Mouse (Mus musculus) T-helper 2 cell (primary cell): ENCODE results near the gene Crybg1.

Experiments
- in situ Hi-C: fragments of 300-600 bp; cut with MboI, MseI; formaldehyde crosslinking; loops from one replicate; pipeline ENCODE4 v1.15.1; 2025; ENCODE audit warnings: high pct_unique_total_duplicates

Gene Crybg1

DNA sequence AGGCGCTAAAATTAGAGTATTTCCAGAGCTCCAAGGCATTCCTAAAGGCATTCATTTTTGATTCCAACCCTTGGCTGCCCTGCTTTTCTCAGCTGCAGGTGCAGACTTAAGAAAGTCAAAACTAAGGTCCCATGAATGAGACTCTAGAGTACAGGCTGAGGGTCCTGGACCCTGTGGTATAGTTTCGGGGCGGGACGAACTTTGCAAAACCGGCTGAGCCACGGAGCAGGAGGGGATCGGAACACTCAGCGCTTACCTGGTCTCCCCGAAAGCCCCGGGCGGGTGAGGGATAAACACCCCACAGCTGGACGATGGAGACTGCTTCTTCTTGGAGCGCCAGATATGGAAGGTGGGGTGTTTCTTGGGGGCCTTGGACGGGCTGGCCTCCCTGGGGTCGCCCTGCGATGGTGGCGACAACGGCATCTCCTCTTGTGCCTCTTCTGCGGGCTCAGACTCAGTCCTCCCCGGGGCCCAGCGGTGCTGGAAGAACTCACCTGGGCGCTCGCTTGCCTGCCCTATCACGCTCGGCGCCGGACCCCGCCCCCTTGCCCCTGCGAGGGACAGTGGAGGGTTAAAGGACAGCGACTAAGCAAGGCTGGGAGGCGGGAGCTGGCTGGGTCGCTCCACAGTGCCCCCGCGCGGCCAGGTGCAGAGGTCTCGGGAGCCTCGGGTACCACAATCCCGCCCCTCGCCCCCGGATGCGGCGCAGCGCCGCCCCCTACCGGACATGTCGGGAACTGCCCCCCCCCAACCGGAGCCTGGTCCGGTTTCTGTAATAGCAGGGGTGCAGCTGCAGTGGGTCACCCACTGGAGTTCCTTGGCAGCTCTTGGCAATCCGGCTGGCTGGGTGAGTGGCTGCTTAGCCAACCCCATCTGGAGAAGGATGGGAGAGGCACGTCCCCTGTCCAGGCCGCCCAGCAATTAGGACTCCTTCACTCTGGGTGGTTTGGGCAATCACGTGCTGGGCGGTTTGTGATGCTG is at the start of gene Crybg1:
TSS of gene Crybg1 (minus strand) at position 517 of the 981 bp plus-strand sequence.
- in situ Hi-C loops, result no loop called here

DNA sequence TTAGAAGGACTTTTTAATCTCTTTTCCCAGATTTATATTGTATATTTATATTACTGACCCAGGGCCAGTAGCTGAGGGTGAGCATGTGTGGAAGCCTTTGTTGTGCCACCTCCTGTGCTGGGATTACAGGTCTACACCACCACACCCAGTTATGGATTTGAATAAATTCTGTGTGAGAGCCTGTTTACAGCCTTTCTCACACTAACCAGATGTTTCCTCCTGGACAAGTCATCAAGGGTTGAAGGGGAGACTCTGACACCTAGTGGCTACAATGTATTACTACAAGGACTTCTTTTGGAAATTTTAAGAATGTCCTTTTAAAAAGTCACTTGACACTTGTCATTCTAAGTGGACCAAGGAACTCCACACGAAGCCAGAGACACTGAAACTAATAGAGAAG is 28.7 kb upstream of the Crybg1 start:
- in situ Hi-C loops, result no loop called here

DNA sequence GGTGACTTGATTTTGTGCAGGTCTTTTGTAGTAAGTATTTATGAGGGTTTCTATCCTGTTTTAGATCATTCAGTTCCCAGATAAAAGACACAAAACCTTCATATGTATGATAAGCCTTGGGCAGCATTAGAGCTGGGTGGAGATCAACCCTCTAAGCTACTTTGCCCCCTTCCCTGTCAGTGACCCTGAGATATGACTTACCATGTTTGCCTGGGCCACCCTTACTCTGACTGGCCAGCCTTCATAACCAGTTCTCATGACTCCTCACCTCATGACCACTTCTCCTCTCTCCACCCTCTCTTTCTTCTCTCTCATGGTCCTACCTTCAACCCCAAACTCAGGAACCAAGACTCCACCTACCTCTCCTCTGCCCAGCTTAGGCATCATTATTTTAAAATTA is 27.9 kb upstream of the Crybg1 start:
- in situ Hi-C loops, result no loop called here

DNA sequence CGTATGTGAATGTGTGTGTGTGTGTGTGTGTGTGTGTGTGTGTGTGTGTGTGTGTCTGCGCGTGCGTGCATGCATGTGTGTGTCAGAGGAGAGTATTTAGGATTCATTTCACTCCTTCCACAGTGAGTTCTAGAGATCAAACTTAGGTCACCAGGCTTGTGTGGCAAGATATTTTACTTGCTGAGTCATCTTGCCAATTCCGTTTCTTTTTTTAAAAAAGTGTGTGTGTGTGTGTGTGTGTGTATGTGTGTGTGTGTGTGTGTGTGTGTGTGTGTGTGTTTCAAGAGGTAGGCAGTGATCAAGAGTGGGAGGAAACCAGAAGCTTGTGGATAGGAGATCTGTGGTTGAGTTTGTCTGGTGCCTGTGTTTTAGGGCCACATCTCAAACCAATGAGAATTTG is 27.5 kb upstream of the Crybg1 start:
- in situ Hi-C loops, result no loop called here

DNA sequence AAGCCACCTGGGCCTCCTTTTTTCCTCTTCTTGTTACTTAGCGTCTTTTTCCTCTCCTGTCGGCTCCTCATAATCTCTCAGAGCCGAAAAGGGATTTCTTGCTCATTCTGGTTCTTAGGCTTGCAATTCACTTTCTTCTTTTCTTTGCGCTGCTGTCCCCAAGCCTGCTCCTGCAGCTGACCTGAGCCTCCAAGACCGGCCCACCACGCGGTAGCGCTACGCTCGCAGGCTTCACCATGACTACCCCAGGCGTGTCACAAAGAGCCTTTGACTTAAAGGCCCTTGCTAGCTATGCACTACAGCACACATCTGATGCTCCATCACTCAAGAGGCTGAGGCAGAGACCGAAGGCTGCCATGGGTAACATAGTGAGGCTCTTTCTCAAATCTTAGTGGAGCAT is 21.5 kb upstream of the Crybg1 start:
- in situ Hi-C loops, result no loop called here

DNA sequence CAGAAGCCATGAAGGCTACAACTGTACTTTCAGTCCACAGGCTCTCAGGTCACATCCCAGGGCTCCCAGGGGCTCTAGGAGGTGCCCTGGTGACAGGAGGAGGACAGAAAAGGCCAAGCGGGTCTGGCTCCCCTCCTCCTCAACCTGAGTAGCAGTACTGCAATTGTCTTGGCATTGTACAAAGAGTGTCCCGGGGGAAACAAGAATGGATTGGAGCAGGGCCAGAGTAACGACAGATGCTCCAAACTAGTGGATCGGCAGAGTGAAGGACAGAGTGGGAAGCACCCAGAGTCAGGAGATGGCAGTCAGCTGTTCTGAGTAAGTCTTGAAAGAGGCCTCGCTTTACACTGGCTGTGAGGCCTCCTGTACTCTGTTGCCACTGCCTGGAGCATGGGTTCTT is 18.4 kb upstream of the Crybg1 start:
- in situ Hi-C loops, result no loop called here

DNA sequence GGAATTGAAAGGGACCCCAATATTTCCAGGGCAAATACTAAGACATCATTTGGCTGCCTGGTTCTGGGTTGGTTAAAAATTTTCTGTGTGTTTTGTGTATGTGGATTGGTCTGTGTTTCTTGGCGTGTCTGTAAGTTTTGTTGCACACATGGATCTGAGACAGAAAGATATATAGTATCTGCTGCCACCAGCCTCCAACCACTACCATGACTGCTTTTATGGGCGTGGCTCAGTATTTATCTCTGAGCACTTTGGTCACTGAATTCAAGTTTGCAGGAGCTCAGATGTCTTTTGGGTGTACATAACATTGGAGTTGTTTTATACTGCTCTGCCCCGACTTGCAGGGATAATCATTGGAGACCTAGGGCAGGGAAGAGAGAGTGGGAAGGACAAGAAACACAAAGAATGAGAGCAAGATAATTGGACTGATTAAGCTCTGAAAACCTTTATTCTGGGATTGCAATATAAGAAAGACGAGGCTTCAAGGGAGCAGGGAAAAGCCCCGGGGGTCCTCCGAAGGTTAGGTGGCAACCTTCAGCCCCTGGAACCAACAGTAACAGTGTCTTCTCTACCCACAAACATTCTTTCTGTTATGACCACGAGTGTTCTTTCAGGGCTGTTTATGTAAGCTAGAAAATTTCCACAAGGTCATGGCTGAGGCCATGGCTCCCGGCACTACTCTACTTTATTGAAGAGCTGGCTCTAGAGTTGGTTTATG is 15.8 kb upstream of the Crybg1 start:
- in situ Hi-C loops, result no loop called here

DNA sequence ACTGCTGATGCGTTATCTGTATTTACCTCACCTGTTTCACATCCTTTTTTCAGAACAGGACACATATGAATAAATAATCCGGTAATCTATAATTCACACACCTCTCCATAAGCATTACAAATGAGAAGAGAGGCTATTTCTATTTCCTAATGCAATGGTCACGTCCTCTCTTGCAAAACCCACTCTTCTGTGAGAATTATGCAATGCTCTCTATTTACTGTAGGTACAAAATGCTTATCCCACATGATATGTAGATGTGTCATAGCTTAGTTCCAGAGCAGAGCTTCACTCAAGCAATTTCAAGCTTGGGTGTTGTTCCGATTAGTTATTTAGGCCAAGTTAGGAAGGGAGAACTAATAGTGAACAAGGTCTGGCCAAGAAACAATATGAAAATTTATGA is 14.4 kb upstream of the Crybg1 start:
- in situ Hi-C loops, result no loop called here

DNA sequence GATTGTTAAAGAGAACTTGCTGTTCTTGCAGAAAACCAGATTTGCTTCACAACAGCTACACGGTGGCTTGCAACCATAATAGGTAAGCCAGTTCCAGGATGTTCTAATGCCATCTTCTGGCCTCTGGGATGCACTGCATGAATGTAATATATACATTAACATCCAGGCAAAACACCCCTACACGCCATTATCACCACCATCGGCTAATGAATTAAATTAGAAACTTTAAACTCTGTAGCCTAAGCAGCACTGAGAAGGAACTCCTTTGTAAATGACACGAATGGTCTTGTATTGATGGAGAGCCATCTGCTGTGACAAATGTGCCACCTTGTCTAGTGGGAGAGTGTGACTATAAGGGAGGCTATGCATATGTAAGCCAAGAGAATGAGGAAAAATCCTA is 11.5 kb upstream of the Crybg1 start:
- in situ Hi-C loops, result no loop called here

DNA sequence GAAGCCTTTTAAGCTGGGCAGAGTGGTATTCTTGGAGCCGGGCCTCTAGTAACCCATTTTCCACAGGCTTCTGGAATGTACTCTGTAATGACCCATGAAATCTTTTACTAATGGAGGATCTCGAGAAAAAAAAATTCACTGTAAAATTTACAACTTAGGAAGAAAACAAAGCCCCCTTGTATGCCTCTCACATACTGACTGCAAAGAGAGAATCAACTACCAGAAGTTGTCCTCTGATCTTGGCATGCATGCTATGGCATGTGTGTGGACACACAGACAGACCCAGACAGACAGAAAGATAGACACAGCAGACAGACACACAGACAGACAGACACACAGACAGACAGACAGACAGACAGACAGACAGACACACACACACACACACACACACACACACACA is 8.8 kb upstream of the Crybg1 start:
- in situ Hi-C loops, result loop anchor here (10.0 kb wide), 1 partner anchor 203 kb away; no protein-coding TSS in a partner anchor

DNA sequence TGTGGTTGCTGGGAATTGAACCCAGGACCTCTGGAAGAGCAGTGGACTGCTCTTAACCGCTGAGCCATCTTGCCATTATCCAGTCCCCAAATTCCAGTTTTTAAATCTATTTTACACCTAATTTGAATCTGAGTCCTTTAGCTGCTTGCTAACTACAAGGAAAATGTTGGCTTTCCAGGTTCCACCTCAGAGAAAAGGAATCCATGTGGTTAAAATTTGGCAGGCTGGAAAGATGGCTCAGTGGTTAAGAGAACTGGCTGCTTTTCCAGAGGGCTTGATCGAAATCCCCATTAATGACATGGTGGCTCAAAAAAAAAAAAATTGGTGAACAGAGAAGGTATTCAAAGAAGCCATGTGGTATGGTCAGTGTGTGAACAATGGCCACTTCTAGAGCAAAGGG is 1.8 kb upstream of the Crybg1 start:
- in situ Hi-C loops, result loop anchor here (10.0 kb wide), 1 partner anchor 196 kb away; no protein-coding TSS in a partner anchor

DNA sequence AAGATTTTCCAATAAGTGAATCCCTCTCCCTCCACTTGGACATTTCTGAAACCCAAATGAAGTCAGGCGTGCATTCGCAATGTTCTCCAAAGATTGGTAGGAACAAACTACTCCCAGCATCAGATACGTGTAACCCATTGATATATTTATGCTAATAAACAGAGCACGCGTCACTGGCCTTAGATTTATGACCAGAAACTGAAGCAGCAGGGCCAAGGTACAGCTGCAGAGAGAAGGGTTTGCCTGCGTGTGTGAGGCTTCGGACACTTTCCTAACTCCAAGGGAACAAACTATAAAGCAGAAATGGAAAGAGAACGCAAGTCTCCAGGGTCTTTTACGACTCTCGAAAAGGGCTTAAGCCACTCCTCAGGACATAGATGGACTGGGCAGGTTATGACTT is 5.3 kb downstream of the Crybg1 start:
- in situ Hi-C loops, result no loop called here

DNA sequence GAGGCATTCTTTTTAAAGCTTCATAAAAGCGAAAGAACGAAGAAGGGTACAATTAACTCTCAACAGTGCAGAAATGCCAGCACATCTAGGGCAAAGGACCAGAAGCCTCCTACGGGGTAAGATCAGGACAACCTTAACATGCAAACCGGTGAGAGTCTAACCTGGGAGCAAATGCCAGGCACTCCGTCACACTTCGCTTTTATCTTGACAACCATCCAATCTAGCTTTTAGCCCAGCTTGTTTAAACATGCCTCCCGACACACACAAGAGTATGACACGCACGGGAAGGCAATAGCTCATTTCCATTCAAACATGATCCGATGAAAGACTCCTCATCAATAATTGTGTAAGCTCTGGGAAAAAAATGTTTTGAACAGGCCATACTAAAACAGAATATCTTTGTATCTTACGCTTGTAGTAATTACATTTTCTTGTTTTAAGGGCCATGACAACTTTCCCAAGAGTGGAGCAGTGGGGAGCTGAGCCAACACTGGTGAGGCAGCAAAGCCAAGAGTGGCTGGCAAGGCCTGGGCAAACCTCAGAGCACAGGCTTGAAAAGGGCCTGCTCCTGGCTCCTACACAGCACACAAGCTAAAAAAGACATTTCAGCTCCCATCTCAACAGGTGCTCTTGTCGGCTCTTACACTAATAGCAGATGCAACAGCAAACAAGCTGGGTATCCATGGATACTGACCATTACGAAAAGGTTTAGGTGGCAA is 10.4 kb downstream of the Crybg1 start:
- in situ Hi-C loops, result no loop called here

DNA sequence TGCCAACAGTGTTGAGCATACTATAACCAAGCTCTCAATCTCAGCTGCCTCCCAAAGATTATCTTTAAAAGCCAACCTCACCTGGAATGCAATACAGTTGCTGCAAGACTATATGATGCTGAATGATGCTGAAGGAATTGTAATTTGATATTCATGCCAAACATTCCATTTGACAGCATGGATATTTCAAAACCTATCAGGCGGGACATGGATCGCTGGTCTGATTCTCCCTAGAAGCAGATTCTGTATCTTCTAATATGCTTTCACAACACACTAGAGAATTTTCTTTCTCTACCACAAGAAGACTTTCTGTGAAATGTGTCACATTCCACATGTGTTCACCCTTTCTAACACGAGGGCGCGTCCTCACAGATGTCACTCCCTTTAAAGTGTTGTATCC is 22.6 kb downstream of the Crybg1 start:
- in situ Hi-C loops, result no loop called here

DNA sequence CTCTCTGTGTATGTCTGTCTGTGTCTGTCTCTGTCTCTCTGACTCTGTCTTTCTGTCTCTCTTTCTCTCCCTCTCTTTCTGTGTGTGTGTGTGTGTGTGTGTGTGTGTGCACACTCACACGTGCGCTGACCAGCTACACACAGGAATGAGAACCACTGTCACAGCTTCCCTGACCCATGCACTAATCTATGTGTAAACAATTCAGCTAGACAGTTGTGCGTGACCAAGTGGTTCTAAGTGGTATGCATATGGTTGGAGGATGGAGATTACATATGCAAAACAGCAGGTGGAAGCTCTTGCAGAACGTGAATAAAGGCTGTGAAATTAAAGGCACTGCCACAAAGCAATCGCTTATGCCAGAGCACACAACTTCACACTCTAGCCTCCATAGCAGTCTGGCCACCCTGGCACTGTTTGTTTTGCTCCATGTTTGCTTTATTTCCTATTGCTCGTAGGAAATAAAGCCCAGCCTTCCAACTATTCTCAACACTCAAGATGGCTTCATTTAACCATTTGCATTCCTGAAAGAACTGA is 24.2 kb downstream of the Crybg1 start:
- in situ Hi-C loops, result no loop called here

DNA sequence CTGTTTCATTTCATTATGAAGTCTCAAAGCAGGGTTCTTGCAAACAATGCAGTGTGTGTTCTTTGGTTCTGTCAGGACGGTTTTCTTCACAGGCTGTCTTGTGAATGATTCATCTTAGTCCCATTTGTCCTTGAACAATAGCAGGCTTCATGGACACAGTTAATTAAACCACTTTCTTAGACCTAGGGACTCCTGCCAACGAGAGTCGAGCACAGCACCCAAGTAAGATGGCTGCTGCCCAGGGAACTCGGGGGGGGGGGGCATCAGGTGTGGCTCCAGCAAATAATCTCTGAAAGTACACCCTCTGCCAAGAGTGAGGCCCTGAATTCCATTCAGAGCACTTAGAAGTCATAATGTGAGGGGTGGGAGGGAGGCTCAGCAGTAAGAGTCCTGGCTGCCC is 30.0 kb downstream of the Crybg1 start:
- in situ Hi-C loops, result no loop called here

DNA sequence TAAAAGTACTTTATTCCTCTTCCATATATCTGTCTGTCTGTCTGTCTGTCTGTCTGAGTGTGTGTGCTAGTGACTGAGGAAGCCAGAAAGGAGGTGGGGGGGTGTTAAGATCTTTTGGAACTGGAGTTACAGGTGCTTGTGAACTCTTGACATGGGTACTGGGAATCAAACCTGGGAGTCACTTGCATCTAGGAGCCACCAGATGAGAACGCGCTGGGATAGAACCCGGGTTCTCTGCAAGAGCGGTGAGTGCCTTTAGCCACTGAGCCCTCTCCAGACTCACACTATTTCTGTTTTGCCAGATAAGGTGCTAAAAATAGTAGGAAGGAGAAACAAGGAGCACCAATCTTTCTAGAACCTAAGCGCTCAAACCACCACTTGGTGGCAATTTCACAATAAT is 31.9 kb downstream of the Crybg1 start:
- in situ Hi-C loops, result no loop called here

DNA sequence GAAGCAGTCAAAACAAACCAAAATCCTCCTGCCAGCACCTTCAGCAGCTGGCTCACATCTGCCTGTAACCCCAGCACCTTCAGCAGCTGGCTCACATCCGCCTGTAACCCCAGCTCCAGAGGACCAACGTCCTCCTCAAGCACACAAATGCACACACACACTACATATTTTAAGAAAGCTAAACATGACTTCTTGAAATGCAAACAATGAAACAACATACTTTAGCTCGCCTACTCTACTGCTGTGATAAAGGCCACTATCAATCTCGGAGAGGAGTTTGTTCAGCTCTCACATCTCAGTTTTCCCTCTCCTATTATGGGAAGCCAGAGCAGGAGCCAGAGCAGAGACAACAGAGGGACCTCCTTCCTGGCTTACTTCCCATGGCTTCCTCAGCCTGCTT is 34.0 kb downstream of the Crybg1 start:
- in situ Hi-C loops, result no loop called here

DNA sequence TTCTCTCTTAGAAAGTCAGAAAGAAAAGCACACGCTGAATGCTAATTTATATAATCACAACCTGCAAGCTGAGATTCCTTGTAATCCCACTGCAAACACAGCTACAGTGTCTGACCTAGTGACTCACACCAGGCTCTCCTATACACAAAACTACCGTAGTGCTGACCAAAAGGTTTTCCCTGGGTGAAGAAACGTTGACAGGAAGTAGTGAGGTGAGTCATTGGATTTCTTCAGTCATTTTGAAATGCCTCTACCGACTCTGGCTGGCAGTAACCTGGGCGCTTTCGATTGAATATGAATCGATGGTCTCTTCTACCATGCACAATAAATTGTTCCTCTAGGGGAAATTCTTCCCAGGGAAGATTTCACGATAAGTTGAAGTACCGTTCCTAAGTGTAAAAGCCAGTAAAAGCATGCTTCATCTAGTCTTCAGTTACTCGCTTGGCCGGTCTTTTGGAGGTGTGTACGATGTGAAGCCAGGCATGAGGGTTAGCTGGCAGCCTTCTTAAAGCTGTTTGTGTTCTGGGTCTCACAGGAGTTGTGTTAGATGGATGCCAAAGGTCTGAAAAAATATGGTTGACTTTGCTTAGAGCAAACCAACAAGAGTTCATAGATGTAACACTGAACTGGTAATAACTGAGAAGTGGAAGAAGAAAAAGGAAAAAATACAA is 36.5 kb downstream of the Crybg1 start:
- in situ Hi-C loops, result no loop called here

DNA sequence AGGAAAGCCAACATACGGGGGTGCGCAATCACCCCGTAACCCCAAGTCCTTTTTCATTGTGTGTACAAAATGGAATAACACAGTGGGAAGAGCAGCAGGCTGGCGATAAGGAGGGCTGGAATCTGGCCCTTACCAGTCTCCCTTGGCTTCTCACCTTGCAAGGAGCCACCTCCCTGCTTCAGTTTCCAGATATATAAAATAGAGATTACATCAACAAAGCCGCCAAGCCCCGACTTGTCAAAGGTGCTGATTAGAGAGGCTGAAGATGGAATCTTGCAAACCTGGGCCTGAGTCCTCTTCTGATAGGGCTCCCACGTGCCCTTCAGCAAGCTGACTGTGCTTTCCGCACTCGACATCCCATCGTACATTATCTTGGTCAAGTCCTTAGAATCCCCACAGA is 37.5 kb downstream of the Crybg1 start:
- in situ Hi-C loops, result no loop called here

DNA sequence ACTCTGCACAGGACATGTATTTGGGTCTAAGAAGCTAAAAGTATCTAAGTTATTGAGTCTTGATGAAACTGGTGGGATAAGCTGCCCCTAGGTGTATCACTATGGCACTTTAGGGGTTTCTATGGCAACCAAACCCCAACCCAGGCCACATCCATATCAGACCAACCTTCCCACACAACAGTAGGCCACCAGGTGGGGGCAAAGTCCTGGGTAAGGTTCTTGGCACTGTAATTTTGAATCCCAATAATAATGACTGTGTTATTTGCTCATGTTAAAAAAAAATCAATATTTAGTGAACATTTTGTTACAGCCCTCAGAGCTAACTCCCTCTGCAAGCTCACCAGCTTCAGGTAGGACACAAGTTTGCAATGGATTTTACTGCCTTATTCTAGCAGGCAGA is 38.2 kb downstream of the Crybg1 start:
- in situ Hi-C loops, result no loop called here
